Mouse (Mus musculus): ENCODE measurements at regions not wholly inside any gene's neighbourhood (a gene's known extent, or its start where the extent isn't known, plus 50 kb on each side); places are given as distances from the start of the nearest gene placed in this dataset.

DNA sequence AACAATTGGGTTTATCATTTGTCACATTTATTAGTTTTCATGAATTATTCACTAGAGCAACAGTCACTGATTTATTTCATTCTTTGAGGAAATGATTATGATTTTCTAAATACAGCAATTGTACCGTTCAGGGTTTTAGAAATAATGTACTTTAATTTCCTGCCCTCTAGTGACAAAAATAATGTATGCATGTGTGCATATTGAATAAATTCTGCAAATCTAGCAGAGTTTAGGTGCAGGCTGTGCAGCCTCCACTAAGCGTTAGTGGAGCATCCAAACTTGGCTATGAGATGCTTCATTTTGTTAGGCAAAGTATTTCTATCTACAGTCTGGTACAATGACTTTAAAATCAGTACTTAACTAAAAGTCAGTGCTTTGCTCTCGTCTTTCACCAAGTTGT is 642.1 kb upstream of the A830018L16Rik start:
- no peaks in the 10 kb centered on the region for H3K36me3 ChIP-seq
- no peak for DNase-seq (ENCODE audit: low spot score)
- no peak overlapping the region for H3K27ac ChIP-seq
- H3K4me3 ChIP-seq = no peak overlapping the region
- H3K27me3 ChIP-seq (ENCODE audit: insufficient read depth, poor library complexity, severe bottlenecking) = no peaks in the 10 kb centered on the region
- WGBS = 77% methylated on average over 3 of the region's 3 CpGs
- no peaks in the 10 kb centered on the region for H3K4me1 ChIP-seq
- H3K9me3 ChIP-seq = no peaks in the 10 kb centered on the region

DNA sequence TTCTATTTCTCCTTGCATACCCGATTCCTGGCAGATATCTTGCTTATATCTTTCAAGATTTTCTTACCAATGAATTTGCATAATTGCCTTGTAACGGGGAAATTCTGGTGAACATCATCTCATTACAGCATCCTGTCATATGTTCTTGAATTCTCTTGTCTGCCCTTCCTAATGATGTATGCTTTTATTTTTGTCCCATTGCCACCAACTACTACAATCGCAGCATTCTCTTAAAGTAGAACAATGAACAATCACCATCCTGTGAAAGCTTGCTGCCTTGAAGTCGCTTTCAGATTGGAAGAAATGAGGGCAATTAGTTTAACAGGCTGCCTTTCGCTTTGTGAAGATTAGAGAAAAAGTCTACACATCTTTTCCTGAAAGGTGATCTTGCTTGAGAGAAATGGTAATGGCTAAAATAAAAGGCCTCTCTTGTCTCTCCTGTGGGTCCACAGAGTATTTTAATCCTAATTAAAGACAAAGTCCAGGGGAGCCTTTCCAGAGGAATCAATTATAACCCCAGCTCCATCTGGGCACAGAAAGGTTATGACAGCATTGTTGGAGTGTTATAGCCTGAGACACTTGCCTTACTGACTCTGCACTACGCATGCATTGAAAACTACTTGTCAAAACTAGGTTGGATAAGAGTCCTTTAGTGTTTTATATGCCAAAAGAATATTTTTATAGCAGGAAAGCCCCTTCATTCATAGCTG is 619.7 kb upstream of the A830018L16Rik start:
- no peak overlapping the region for H3K4me3 ChIP-seq
- 73% methylated on average over 6 of the region's 6 CpGs for WGBS

DNA sequence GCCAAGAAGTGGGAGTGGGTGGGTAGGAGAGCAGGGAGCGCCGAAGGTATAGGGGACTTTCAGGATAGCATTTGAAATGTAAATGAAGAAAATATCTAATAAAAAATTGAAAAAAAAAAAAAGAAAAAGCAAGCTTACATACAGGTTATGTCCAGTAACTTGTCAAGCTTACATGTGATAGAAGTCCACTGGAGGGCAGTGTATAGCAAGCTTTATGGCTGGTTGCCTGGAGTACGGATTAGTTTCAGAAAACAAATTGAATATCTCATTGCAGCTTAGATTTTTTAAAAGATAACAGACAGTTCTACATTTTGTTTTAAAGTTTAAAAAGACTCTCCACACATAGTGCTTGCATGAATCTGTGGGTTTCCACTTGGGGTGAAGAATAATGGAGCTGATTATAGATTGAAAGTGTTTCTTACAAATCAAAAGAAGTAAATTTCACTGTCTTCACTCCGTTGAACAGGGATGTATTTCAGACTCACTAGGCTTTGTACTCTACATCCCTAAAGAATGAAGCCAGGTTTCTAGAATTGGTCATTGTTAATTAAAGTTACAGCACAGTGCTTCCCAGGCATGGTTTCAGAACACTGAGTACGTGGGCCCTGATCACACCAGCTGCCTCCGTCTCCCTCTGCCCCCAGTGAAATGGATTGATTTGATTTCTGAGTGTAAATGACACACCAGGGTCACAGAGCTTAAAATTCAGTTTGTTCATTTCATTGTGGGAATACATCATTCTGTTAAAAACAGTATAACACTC is 578.1 kb upstream of the A830018L16Rik start:
- H3K9me3 ChIP-seq = no peaks in the 10 kb centered on the region
- 78% methylated on average over 6 of the region's 6 CpGs for WGBS
- no peaks in the 10 kb centered on the region for H3K4me1 ChIP-seq
- H3K27me3 ChIP-seq (ENCODE audit: insufficient read depth, poor library complexity, severe bottlenecking) = no peaks in the 10 kb centered on the region
- H3K27ac ChIP-seq = no peak overlapping the region
- DNase-seq (ENCODE audit: low spot score) = no peak
- no peaks in the 10 kb centered on the region for H3K36me3 ChIP-seq
- no peak overlapping the region for H3K4me3 ChIP-seq

More for the DNA sequence above, 619.7 kb upstream of the A830018L16Rik start:
- Histone ChIP-seq H3K4me1 (no peaks in the 10 kb centered on the region), H3K27ac (no peak overlapping the region), H3K9me3 (no peaks in the 10 kb centered on the region), H3K27me3 (ENCODE audit: insufficient read depth, poor library complexity, severe bottlenecking) (no peaks in the 10 kb centered on the region), H3K36me3 (no peaks in the 10 kb centered on the region)
- DNase-seq (ENCODE audit: low spot score) = no peak

DNA sequence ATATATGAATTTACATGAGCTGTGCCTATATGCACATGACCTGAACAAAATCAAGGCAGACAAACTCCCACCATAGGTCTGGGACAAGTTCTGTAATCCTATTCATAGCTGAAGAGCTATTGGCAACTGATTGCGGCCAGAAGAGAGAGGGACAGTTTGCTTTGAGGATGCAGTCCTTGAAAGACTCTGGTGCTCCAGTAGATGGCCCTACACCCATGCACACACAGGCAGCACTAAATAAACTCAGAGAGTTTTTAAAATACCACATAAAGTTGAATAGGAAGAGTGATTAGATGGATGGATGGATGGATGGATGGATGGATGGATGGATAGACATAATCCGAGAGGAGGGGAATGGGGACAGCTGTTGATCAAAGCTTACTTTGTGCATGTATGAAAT is 576.7 kb upstream of the A830018L16Rik start:
- no peaks in the 10 kb centered on the region for H3K9me3 ChIP-seq
- H3K4me3 ChIP-seq = no peak overlapping the region
- WGBS = 74% methylated on average over 2 of the region's 2 CpGs
- H3K27me3 ChIP-seq (ENCODE audit: insufficient read depth, poor library complexity, severe bottlenecking) = no peaks in the 10 kb centered on the region
- no peaks in the 10 kb centered on the region for H3K4me1 ChIP-seq
- DNase-seq (ENCODE audit: low spot score) = no peak
- H3K36me3 ChIP-seq = no peaks in the 10 kb centered on the region
- no peak overlapping the region for H3K27ac ChIP-seq

DNA sequence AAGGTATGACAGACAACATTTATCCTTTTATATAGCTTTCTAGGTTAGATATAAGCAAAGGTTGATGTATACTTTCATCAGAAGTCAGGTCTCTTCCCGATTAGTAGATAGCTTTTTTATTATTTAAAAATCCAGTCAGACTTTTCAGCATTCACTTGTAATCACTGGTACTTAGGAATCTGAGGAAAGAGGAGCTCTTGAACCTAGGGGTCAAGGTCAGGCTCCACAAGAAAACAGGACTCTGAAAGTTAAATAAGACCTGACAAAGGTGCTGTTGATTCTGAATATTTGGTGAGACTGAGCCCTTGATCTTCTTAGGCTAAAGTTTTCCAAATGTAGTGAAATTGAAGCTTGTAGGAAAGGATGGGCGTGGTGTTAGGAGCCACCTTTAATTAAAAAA is 561.0 kb upstream of the A830018L16Rik start:
- no peak for DNase-seq (ENCODE audit: low spot score)
- H3K27ac ChIP-seq = no peak overlapping the region
- 82% methylated on average over 2 of the region's 2 CpGs for WGBS
- H3K36me3 ChIP-seq = no peaks in the 10 kb centered on the region
- H3K4me1 ChIP-seq = no peaks in the 10 kb centered on the region
- no peaks in the 10 kb centered on the region for H3K27me3 ChIP-seq (ENCODE audit: insufficient read depth, poor library complexity, severe bottlenecking)
- H3K9me3 ChIP-seq = no peaks in the 10 kb centered on the region
- H3K4me3 ChIP-seq = no peak overlapping the region

DNA sequence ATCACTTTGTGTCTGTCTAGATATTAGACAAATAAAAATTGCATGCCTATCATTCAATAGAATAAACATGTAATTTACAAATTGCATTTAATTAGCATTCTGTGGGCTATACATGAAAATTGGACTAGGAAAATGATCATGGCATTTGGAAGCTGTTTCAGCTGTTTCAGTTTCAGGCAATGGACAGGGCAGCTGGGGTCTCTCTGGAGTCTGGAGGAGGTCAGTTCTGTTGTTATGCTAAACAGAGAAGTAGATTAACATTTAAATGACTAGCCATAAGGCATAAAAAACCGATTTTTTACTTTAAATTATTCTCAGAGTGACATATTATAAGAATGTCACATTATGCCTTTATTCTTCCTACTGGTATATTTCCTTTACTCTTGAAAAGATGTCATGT is 559.4 kb upstream of the A830018L16Rik start:
- Histone ChIP-seq H3K27ac (no peak overlapping the region), H3K9me3 (no peaks in the 10 kb centered on the region), H3K36me3 (no peaks in the 10 kb centered on the region), H3K4me1 (no peaks in the 10 kb centered on the region), H3K4me3 (no peak overlapping the region), H3K27me3 (ENCODE audit: insufficient read depth, poor library complexity, severe bottlenecking) (no peaks in the 10 kb centered on the region)
- 40% methylated on average over 1 of the region's 1 CpGs for WGBS
- no peak for DNase-seq (ENCODE audit: low spot score)

DNA sequence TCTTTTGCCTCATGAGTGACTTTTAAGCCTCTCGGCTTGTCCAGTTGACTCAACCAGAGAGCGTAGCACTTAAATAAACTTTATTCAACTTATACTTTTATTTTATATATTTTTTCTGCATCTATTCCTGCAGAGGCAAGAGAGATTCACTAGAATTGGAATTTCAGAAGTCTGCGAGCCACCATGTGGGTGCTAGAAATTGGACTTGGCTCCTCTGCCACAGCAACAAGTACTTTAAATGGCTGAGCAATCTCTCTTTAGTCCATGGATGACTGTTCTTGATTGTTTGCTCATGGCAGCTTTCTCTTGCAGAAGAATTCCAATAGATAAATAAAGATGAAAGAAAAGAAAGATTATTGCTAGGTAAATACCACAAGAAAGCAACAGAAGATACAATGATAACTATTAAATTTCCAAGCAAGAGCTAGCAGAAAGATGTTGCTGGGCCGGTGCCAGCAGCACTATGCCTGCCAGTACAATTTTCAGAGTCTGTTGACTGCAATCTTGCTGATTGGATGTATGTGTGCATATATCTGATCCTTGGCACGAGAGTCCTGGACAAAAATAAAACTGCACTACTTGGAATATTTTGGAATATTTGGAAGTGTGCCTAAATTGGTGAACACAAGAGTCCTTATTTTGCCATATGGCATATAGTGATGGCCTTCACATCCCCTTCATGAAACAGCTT is 542.6 kb upstream of the A830018L16Rik start:
- WGBS = 82% methylated on average over 5 of the region's 5 CpGs
- Histone ChIP-seq H3K4me1 (no peaks in the 10 kb centered on the region), H3K9me3 (no peaks in the 10 kb centered on the region), H3K27me3 (ENCODE audit: insufficient read depth, poor library complexity, severe bottlenecking) (no peaks in the 10 kb centered on the region), H3K4me3 (no peak overlapping the region), H3K36me3 (no peaks in the 10 kb centered on the region), H3K27ac (no peak overlapping the region)
- no peak for DNase-seq (ENCODE audit: low spot score)

DNA sequence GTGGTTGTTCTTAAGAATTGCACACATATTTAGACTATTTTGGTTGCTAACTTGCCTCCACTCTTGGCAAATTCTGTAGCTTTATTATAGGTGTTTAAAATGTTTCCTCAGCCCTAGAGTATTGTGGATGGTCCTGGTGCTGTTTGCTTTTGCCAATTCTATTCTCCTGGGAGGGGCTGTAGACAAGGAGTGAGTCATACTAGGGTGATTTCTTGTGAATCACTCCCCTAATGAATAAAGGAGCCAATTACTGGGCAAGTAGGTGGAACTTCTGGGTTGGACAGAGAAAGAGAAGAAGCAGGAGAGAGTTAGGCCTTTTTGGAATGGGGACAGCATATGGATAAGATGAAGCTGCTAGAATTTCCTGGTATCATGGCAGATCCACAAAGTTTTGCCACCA is 541.6 kb upstream of the A830018L16Rik start:
- DNase-seq (ENCODE audit: low spot score) = no peak
- H3K27ac ChIP-seq = no peak overlapping the region
- no peaks in the 10 kb centered on the region for H3K4me1 ChIP-seq
- H3K9me3 ChIP-seq = no peaks in the 10 kb centered on the region
- H3K27me3 ChIP-seq (ENCODE audit: insufficient read depth, poor library complexity, severe bottlenecking) = no peaks in the 10 kb centered on the region
- H3K36me3 ChIP-seq = no peaks in the 10 kb centered on the region
- no peak overlapping the region for H3K4me3 ChIP-seq

DNA sequence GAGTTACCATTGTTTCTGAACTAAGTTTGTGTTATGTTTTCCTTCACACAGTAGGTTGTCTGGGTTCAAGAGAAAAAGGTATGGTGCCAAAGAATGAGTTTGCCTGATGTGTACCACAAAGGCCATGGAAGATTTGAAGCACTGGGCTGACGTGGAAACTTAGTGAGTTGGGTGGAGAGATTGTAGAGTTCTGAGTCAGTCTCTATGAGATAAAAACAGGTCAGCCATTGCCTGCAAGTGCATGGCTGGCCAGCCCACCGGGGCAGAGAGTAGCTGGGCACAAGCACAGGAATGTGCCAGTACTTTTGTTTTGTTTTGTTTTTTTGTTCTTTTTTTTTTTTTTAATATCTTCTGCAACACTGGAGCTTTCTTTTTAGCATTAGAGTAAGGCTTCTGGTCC is 541.2 kb upstream of the A830018L16Rik start:
- WGBS = 49% methylated on average over 2 of the region's 2 CpGs
- Histone ChIP-seq H3K27me3 (ENCODE audit: insufficient read depth, poor library complexity, severe bottlenecking) (no peaks in the 10 kb centered on the region), H3K36me3 (no peaks in the 10 kb centered on the region), H3K27ac (no peak overlapping the region), H3K4me1 (no peaks in the 10 kb centered on the region), H3K4me3 (no peak overlapping the region), H3K9me3 (no peaks in the 10 kb centered on the region)
- DNase-seq (ENCODE audit: low spot score) = no peak

DNA sequence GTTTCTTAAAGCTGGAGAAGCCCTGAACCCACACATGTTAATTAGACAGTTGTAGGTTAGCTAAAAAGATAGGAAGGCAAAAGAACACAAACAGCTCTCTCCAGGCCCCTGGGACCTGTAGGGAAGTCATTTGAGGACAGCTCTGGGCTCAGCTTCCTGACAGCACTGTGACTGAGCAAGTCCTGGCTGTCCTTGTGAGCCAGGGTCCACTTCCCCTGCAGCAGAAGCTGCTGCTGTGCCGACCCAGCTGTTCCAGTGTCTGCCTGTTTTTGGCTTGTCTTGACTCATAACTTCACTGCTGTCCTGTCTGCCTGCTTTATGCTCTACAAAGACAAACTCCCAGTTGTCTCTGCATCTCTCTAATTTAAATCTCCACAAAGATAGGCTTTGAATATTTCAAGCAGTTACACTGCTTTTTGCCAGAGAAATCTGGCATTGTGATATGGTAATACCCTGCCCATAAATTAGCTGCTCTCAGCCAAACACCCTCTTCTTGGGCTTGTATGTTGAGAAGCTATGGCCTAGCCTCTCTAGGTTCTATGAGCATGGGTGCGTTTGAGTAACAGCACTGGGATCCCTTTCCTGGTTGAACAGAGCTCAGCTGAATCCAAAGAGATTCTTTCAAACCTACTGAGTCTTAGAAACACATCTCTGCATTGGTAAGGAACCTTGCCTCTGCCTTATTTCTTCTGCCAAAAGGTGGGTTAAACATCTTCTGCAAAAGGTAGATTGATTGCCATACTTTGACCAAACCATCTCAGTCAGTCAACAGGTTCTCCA is 536.3 kb upstream of the A830018L16Rik start:
- Histone ChIP-seq H3K27me3 (ENCODE audit: insufficient read depth, poor library complexity, severe bottlenecking) (no peaks in the 10 kb centered on the region), H3K4me3 (no peak overlapping the region), H3K4me1 (no peaks in the 10 kb centered on the region), H3K9me3 (no peaks in the 10 kb centered on the region), H3K27ac (no peak overlapping the region), H3K36me3 (no peaks in the 10 kb centered on the region)
- DNase-seq (ENCODE audit: low spot score) = no peak
- WGBS = 38% methylated on average over 2 of the region's 2 CpGs

DNA sequence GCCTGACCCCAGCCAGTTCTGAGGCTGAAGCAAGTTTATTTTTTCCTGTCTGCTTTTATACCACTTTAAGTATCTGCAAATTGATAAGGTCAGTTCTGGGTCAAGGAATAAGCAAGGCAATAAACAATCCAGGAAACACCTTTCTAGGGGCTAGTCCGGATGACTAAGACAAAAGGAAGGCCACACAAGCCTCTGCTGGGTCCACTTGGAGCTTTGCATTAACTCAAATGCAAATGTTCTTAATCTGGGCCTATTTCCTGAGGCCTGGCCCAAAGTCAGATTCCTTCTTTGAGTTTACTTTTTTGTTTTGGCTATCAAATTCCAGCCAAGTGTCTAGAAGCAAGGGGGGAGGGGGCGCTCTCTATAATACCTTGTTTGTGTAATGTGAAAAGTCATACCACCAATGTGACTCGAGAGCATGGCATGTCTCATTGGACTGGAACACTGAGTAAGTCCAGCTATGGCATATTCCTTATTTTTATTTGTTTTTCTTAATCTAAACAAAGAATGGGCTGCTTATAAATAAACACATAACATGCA is 535.6 kb upstream of the A830018L16Rik start:
- no peaks in the 10 kb centered on the region for H3K27me3 ChIP-seq (ENCODE audit: insufficient read depth, poor library complexity, severe bottlenecking)
- no peak for DNase-seq (ENCODE audit: low spot score)
- no peak overlapping the region for H3K27ac ChIP-seq
- 71% methylated on average over 3 of the region's 3 CpGs for WGBS
- no peaks in the 10 kb centered on the region for H3K9me3 ChIP-seq
- no peak overlapping the region for H3K4me3 ChIP-seq
- no peaks in the 10 kb centered on the region for H3K36me3 ChIP-seq
- H3K4me1 ChIP-seq = no peaks in the 10 kb centered on the region

DNA sequence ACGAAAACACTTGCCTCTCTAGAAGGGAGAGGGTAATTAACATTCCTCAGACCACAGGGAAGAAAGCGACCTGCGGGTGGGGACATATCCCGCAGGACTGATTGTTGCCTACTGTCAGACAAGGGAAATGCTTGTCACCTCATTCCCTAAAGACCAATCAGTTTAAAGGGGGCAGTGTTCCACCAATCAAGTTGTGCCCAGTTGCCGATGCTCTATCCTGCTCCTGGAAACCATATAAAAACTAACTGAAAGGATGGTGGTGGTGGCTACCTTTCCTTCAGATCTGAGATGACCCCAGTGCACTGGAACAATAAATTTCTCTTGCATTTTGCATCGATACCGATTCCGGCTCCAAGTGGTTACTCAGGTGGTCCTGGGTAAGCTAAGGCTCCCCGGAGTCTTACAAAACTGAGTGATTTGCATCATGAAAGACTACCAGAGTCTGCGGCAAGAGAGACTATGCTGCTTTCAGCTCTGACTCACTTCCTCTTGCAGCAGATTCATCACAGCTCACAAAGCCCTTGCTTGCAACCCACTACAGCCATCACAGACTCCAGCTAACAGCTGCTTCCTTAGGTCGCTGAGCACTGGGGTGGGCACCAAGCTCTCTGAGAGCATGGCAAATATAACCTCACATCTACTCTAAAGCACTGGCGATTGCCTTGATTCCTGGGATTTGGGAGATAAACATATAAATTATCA is 533.7 kb upstream of the A830018L16Rik start:
- no peaks in the 10 kb centered on the region for H3K36me3 ChIP-seq
- no peak for DNase-seq (ENCODE audit: low spot score)
- H3K27me3 ChIP-seq (ENCODE audit: insufficient read depth, poor library complexity, severe bottlenecking) = no peaks in the 10 kb centered on the region
- no peaks in the 10 kb centered on the region for H3K4me1 ChIP-seq
- H3K4me3 ChIP-seq = no peak overlapping the region
- 67% methylated on average over 12 of the region's 12 CpGs for WGBS
- H3K27ac ChIP-seq = no peak overlapping the region
- H3K9me3 ChIP-seq = no peaks in the 10 kb centered on the region

All from heart, embryonic 10.5 days (tissue).